Mouse (Mus musculus) embryonic fibroblast, embryonic 13.5 days (primary cell): ENCODE data around the gene Sycp2l.

Source experiments
- CTCF ChIP-seq: IDR thresholded peaks from 2 replicates; pipeline ENCODE4 v1.5.1; 2011; ENCODE audit warnings: mild to moderate bottlenecking, control low read depth, low read length, moderate library complexity, borderline replicate concordance; ENCODE audit not compliant: insufficient read depth
- POLR2A ChIP-seq: IDR thresholded peaks from 2 replicates; pipeline ENCODE4 v1.6.1; 2011; ENCODE audit warnings: low read depth, mild to moderate bottlenecking, control low read depth, low read length, moderate library complexity

- TF ChIP-seq CTCF = no peak
- no peak for TF ChIP-seq POLR2A
These were observed 81.7 kb downstream of the Sycp2l start for GRCm38 (mm10) chr13:41195640-41196333.
